Mouse (Mus musculus) thymus, adult 18-20 months (tissue): ENCODE data around the gene Derl3.
A peak's percentile ranks its signal among the peaks of the same experiment; 100 is the strongest.
"Not testable (repeated sequence)": the region's sequence is repeated elsewhere in the genome, so short reads cannot be mapped to it uniquely, and the experiment has no call there.

Experiments
- DNase-seq, 2 experiments: peaks; one replicate each; pipeline ENCODE4 v3.0.0; 2022; ENCODE audit warnings: mixed read lengths in 2 of 2

Gene Derl3

GRCm38 (mm10) chr10:75893089-75893750 lies at the start of gene Derl3:
Gene Derl3, plus strand, starts transcription at chr10:75893413.
- DNase-seq: peak; percentile 92 to 96

- DNase-seq: not testable (repeated sequence)
Observed at GRCm38 (mm10) chr10:75843898-75844297, 49.3 kb upstream of the Derl3 start.

- no peak for DNase-seq
Observed at GRCm38 (mm10) chr10:75844800-75845199, 48.4 kb upstream of the Derl3 start.

GRCm38 (mm10) chr10:75845306-75845930 lies 47.8 kb upstream of the Derl3 start:
- no peak for DNase-seq

DNA sequence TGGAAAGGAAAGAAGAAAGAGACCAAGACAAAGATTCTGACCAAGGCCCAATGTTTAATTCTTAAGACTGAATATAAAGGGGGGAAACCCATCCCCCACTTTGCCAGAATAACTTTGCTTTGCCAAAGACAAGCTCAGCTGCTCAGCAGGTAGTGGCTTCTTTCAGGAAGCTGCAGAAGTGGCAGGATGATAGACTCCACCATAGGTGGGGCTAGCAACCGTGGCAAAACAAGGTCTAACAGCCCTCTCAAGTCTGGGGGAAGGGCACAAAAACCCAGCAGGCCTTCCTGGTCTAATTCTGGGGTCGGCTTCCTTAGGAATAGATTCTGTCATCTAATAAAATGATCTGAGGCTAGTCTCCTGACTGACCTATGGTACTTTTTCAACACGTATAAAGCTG lies 44.8 kb upstream of the Derl3 start:
- DNase-seq: no peak

- no peak for DNase-seq
Observed at GRCm38 (mm10) chr10:75851076-75851475, 42.1 kb upstream of the Derl3 start.

- no peak for DNase-seq
Observed at GRCm38 (mm10) chr10:75851681-75852080, 41.5 kb upstream of the Derl3 start.

GRCm38 (mm10) chr10:75852539-75853125 lies 40.6 kb upstream of the Derl3 start:
- no peak for DNase-seq

GRCm38 (mm10) chr10:75853452-75853851 lies 39.8 kb upstream of the Derl3 start:
- peak; percentile 43 to 61 for DNase-seq

DNA sequence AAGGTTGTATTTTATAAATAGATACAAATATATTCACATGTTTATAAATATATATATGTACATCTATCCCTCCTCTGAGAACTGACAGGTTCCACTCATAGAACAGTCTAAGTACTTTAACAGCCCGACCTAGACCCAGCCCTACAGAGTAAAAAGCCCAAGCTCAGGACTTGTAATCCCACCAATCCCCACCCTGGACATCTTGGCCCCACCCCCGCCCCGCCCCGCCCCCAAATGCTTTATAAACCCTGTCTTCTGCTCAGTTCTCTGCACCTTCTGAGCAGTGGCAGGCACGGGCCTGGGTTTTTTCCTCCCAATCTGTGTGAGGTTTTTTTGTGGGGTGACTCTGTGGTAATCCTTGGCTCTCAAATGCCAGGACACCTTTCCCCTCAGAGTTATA lies 39.1 kb upstream of the Derl3 start:
- no peak for DNase-seq

GRCm38 (mm10) chr10:75854791-75855190 lies 38.4 kb upstream of the Derl3 start:
- no peak for DNase-seq

- DNase-seq: no peak
Observed at GRCm38 (mm10) chr10:75855416-75855981, 37.7 kb upstream of the Derl3 start.

- DNase-seq: no peak
Observed at GRCm38 (mm10) chr10:75856155-75856907, 36.9 kb upstream of the Derl3 start.

DNA sequence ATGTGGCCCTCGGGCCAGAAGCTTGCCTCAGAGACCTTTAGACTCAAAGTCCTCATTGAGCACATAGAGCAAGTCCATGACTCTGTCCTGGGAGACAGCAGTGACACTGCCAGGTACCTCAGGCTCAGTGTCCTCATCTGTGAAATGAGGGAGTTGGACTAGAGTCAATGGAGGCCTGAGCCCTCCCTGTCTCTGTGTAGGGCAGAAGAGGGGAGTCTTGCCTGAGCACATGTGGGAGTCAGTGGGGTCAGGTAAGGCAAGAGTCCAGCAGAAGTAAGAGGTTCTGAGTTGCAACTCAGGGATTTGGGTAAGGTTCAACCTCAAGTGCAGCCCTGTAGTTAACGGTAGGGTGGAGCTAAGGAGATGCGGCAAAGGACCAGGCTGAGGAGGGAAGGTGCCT lies 36.2 kb upstream of the Derl3 start:
- DNase-seq: no peak

DNA sequence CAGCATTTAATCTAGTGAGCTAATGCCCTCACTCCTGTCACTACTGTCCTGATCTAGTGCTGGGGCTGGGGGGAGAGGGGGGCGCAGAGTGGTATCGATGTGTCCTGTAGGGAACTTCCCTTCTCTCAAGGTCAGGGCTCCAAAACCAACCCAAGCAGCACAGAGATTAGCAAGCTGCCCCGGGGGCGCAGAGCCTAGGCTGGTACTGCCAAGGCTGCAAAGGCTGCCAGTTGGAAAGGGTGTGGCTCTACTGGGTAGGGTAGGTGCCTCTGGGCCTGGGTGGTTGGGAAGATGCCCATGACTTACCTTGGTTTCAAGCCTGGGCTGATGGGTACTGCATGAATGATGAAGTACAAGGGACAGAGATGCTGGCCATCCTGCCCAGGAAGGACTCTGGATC lies 35.6 kb upstream of the Derl3 start:
- no peak for DNase-seq

DNA sequence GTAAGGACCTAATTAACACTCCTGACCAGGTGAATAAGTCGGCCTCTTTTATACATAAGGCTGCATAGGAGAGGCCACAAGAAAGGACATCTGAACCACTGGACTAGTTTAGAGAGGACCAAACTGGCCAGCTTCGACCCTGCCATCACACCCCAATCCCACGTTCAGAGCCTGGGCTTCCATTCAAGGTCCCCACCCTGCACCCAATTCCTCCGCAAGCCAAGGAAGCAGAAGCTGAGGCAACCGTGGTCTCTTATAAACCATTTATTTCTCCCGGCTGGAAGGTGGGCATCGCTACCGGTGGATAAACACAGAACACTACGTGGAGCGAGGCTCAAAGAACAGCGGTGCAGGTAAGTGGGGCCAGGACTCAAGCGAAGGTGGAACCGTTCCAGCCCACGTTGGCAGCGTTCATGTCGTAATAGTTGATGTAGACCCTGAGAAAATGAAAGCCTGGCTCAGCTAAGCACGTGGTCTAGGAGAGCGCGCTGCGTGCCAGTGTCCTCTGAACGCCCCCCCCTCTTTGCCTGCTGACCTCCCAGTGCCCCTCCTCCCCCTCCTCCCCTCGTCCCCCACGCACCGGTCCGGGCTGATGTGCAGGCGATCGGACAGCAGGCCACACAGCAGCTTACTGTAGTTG lies 34.0 kb upstream of the Derl3 start:
- DNase-seq: no peak

DNA sequence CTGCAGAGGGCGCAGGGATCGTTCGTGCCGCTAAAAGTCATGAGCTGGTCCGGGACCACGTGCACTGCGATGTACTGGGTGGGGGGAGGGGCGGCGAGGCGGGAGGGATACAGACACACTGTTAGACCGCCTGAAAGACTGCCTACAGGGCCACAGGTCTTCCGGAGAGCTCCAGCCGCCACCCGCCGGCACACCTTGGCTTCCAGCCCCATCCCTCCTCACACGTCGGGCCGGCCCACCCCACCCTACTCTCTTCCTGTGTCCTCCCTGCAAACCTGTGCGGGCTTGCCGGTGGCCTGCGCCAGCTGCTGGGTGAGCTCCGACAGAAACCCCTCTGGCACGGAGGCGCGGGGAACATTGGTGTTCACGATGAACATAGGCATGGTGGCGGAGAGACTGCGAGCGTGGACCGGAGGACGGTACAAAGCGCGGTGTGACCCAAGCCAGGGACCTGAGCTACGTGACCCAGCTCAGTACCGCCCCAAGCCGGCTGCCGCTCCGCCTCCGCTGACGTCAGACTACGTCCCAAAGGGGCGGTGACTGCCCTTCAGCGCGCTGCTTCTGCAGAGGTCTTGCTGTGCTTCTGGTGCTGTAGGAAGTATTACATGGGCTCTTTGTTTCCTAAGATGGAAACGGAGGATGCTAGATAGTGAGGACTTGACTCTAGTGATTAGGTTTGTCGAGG lies 33.3 kb upstream of the Derl3 start, which contains the start of gene Mif:
Mif (minus strand) TSS at position 455 of the 685 bp plus-strand sequence.
- DNase-seq: peak; percentile 72 to 80

GRCm38 (mm10) chr10:75860746-75861145 lies 32.5 kb upstream of the Derl3 start:
- DNase-seq: no peak

DNA sequence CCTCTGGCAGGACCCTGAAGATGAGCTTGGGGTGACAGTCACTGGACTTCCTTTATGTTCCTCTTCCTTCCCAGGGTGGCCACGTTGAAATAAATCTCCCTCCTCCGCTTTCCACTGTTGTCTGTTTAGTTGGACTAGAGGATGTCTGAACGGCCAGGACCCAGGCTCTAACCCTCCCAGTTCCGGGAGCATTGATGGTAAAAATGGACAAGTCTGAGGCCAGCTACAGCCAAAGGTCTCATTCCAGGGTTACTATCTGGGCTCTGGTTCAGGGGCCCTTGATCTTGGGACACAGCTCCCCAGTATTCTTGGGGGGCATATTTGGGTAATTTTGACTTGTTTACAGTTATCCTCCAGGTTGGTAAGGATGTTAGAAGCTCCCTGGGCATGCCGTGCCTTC lies 31.6 kb upstream of the Derl3 start:
- DNase-seq: no peak

- DNase-seq: no peak
Observed at GRCm38 (mm10) chr10:75872025-75872914, 20.9 kb upstream of the Derl3 start.
